Mouse (Mus musculus): Measurements from ENCODE around the gene Fabp6. TPM values are rescaled to one million over a fixed set of nuclear protein-coding genes. Genes with fewer than 3 reads are reported as not detected.
A peak's percentile ranks its signal among the peaks of the same experiment; 100 is the strongest.

Fabp6 gene
- total and polyA plus RNA-seq, 3 experiments = not detected

DNA sequence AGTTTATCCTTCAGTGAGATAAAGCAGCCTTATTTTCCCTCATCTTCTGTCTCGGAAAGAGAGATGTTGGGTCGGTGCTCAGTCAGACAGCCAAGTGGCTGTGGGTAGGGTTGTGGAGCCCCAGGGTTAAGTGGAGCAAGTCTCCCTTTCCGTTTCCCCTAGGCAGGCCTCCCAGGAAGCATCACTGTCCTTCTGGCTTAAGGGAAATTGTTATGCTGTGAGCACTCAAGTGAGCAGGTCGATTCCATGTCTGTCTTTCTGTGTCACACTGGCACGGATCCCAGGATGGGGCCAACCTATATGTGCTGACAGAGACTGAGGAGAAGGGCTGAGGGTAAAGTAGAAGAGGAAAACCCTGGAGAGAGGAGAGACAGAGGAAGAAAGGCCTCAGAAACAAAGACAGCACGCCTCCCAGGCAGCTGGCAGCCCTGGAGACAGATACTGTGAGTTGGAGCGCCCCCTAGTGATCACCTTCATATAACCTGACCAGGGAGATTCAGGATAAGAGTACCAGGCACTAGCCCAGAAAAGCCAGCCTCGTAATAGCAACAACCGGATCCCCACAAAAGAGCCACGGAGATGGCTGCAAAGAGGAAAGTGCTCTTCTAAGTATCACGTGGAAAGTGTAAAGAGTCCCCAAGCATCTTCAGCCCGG is 11.6 kb upstream of the Fabp6 start:
- in situ Hi-C loops (cut with MboI; ENCODE audit: low pct_ligation_motif_present, low pct_unique_long_range_greater_than_20kb, low sequenced_read_pairs) = no loop called here
- H3K9ac ChIP-seq (ENCODE audit: insufficient read depth, low read depth) = no peak overlapping the region
- peaks cover 0 to 9% of the 10 kb centered on the region in 2 experiments; a peak in 2 of 4 replicates for H3K4me1 ChIP-seq (ENCODE audit: control insufficient read depth in 1 of 2, insufficient read depth in 2 of 2)
- peaks cover 2% of the 10 kb centered on the region for H3K9me3 ChIP-seq (replicated peaks; ENCODE audit: low read length)
- no peak overlapping the region for H3K4me3 ChIP-seq (replicated peaks in 1 of 3; ENCODE audit: low read depth in 2 of 3, low read length in 2 of 3, poor library complexity in 1 of 3)
- no peaks in the 10 kb centered on the region for H3K36me3 ChIP-seq (replicated peaks in 1 of 2; ENCODE audit: control insufficient read depth in 1 of 2, insufficient read depth in 1 of 2, low read length in 1 of 2)
- TF ChIP-seq CTCF (conservative IDR thresholded peaks at IDR 0.05 in 1 of 2, IDR thresholded peaks at IDR 0.05 in 1 of 2; ENCODE audit: low read depth in 2 of 2, low read length in 2 of 2) = peak; percentile 74 to 89
- TF ChIP-seq RAD21 (IDR thresholded peaks at IDR 0.05; ENCODE audit: low read depth, low read length) = peak; percentile 76
- TF ChIP-seq MAFK (IDR thresholded peaks at IDR 0.05; ENCODE audit: insufficient replicate concordance, low read length) = no peak
- peak; percentile 68 for TF ChIP-seq SMC3 (IDR thresholded peaks at IDR 0.05; ENCODE audit: low read depth, low read length)
- TF ChIP-seq RCOR1 (conservative IDR thresholded peaks at IDR 0.05; ENCODE audit: low read depth, low read length) = no peak
- no peak for TF ChIP-seq BHLHE40 (IDR thresholded peaks at IDR 0.05; ENCODE audit: low read depth, low read length)
- TF ChIP-seq UBTF (IDR thresholded peaks at IDR 0.05; ENCODE audit: low read depth, low read length) = no peak
- TF ChIP-seq MXI1 (IDR thresholded peaks at IDR 0.05; ENCODE audit: low read depth, low read length) = no peak
- dilution Hi-C loops (cut with MboI; ENCODE audit: extremely low pct_ligation_motif_present, extremely low pct_unique_long_range_greater_than_20kb, low sequenced_read_pairs) = no loop called here
- peak; percentile 88 for DNase-seq (ENCODE audit: extremely low read depth)
- no peaks in the 10 kb centered on the region for H3K27me3 ChIP-seq (replicated peaks)
- no peak overlapping the region for H3K4me2 ChIP-seq (ENCODE audit: insufficient read depth, low read depth, poor library complexity, severe bottlenecking)
- H3K79me2 ChIP-seq (replicated peaks; ENCODE audit: control insufficient read depth, extremely low read depth, insufficient read depth, poor library complexity, severe bottlenecking) = no peaks in the 10 kb centered on the region
- no peak overlapping the region for H3K27ac ChIP-seq (ENCODE audit: insufficient read depth, low read depth)

GRCm38 (mm10) chr11:43610662-43611033 is 9.3 kb upstream of the Fabp6 start:
- in situ Hi-C loops (cut with MboI; ENCODE audit: low pct_ligation_motif_present, low pct_unique_long_range_greater_than_20kb, low sequenced_read_pairs) (no loop called here), dilution Hi-C loops (cut with MboI; ENCODE audit: extremely low pct_ligation_motif_present, extremely low pct_unique_long_range_greater_than_20kb, low sequenced_read_pairs) (no loop called here)

DNA sequence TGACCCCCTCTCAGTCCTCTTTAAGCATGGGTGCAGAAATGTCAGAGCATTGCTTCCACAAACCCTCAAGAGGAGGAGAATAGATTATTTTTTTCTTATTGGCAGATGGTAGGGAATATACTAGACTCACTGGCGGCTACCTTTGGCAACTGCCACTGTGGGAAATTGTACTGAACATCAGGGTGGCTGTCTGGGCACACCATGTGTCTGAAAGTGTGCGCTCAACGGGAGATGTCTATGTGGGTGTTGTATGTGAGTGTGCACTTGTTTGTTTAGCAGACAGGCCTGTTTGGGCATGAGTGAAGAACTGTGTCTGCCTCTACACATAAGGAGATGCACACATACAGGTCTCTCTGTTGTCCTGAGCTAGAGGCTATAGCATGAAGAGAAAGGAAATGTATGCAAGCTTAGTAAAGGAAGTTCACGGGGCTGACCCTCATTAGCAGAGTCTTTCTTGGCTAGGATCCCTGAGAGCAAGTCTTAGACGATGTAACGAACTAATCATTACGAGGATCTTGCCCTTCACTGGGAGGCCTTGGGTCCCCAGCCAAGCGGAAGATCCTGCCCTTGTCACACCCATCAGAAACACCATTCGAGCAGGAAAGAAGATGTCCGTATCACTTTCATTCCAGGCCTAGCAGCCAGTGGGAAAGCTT is 8.8 kb upstream of the Fabp6 start:
- dilution Hi-C loops (cut with MboI; ENCODE audit: extremely low pct_ligation_motif_present, extremely low pct_unique_long_range_greater_than_20kb, low sequenced_read_pairs) = no loop called here
- in situ Hi-C loops (cut with MboI; ENCODE audit: low pct_ligation_motif_present, low pct_unique_long_range_greater_than_20kb, low sequenced_read_pairs) = no loop called here
- no peak overlapping the region for H3K9ac ChIP-seq (ENCODE audit: insufficient read depth, low read depth)

More at GRCm38 (mm10) chr11:43610662-43611033, 9.3 kb upstream of the Fabp6 start:
- Histone ChIP-seq H3K79me2 (replicated peaks; ENCODE audit: control insufficient read depth, extremely low read depth, insufficient read depth, poor library complexity, severe bottlenecking) (no peaks in the 10 kb centered on the region), H3K36me3 (replicated peaks in 1 of 2; ENCODE audit: control insufficient read depth in 1 of 2, insufficient read depth in 1 of 2, low read length in 1 of 2) (no peaks in the 10 kb centered on the region), H3K27me3 (replicated peaks) (no peaks in the 10 kb centered on the region), H3K9me3 (replicated peaks; ENCODE audit: low read length) (no peaks in the 10 kb centered on the region), H3K27ac (ENCODE audit: insufficient read depth, low read depth) (no peak overlapping the region), H3K9ac (ENCODE audit: insufficient read depth, low read depth) (no peak overlapping the region), H3K4me1 (ENCODE audit: control insufficient read depth in 1 of 2, insufficient read depth in 2 of 2) (peaks cover 0 to 9% of the 10 kb centered on the region in 2 experiments; a peak in 2 of 4 replicates), H3K4me3 (replicated peaks in 1 of 3; ENCODE audit: low read depth in 2 of 3, low read length in 2 of 3, poor library complexity in 1 of 3) (no peak overlapping the region), H3K4me2 (ENCODE audit: insufficient read depth, low read depth, poor library complexity, severe bottlenecking) (no peak overlapping the region)
- DNase-seq (ENCODE audit: extremely low read depth) = no peak
- TF ChIP-seq CTCF (conservative IDR thresholded peaks at IDR 0.05 in 1 of 2, IDR thresholded peaks at IDR 0.05 in 1 of 2; ENCODE audit: low read depth in 2 of 2, low read length in 2 of 2) (no peak), TBP (conservative IDR thresholded peaks at IDR 0.05; ENCODE audit: low read depth, low read length) (no peak), HCFC1 (IDR thresholded peaks at IDR 0.05; ENCODE audit: low read depth, low read length) (no peak), SMC3 (IDR thresholded peaks at IDR 0.05; ENCODE audit: low read depth, low read length) (no peak), BHLHE40 (IDR thresholded peaks at IDR 0.05; ENCODE audit: low read depth, low read length) (no peak), IRF4 (IDR thresholded peaks at IDR 0.05; ENCODE audit: low read depth, low read length) (no peak)

More for the DNA sequence above, 8.8 kb upstream of the Fabp6 start:
- no peak for DNase-seq (ENCODE audit: extremely low read depth)
- no peak for TF ChIP-seq CHD2 (IDR thresholded peaks at IDR 0.05; ENCODE audit: low read length)
- TF ChIP-seq USF1 (IDR thresholded peaks at IDR 0.05; ENCODE audit: low read depth, low read length) = no peak
- no peak for TF ChIP-seq MAFK (IDR thresholded peaks at IDR 0.05; ENCODE audit: insufficient replicate concordance, low read length)
- no peak for TF ChIP-seq CHD1 (IDR thresholded peaks at IDR 0.05; ENCODE audit: low read depth, low read length)
- no peak for TF ChIP-seq KAT2A (IDR thresholded peaks at IDR 0.05; ENCODE audit: insufficient replicate concordance, low read length)
- TF ChIP-seq UBTF (IDR thresholded peaks at IDR 0.05; ENCODE audit: low read depth, low read length) = no peak
- TF ChIP-seq EP300 (IDR thresholded peaks at IDR 0.05; ENCODE audit: low read length) = no peak
- no peak for TF ChIP-seq ETS1 (conservative IDR thresholded peaks at IDR 0.05; ENCODE audit: low read depth, low read length)
- no peak for TF ChIP-seq GABPA (IDR thresholded peaks at IDR 0.05; ENCODE audit: insufficient replicate concordance, low read depth, low read length)
- TF ChIP-seq USF2 (conservative IDR thresholded peaks at IDR 0.05; ENCODE audit: low read depth, low read length) = no peak
- Histone ChIP-seq H3K4me2 (ENCODE audit: insufficient read depth, low read depth, poor library complexity, severe bottlenecking) (no peak overlapping the region), H3K79me2 (replicated peaks; ENCODE audit: control insufficient read depth, extremely low read depth, insufficient read depth, poor library complexity, severe bottlenecking) (no peaks in the 10 kb centered on the region), H3K27me3 (replicated peaks) (no peaks in the 10 kb centered on the region), H3K4me1 (ENCODE audit: control insufficient read depth in 1 of 2, insufficient read depth in 2 of 2) (peaks cover 0 to 9% of the 10 kb centered on the region in 2 experiments; a peak in 2 of 4 replicates), H3K27ac (ENCODE audit: insufficient read depth, low read depth) (no peak overlapping the region), H3K36me3 (replicated peaks in 1 of 2; ENCODE audit: control insufficient read depth in 1 of 2, insufficient read depth in 1 of 2, low read length in 1 of 2) (no peaks in the 10 kb centered on the region), H3K4me3 (replicated peaks in 1 of 3; ENCODE audit: low read depth in 2 of 3, low read length in 2 of 3, poor library complexity in 1 of 3) (no peak overlapping the region), H3K9me3 (replicated peaks; ENCODE audit: low read length) (no peaks in the 10 kb centered on the region)

All from CH12.LX (cell line).